Mouse (Mus musculus): ENCODE measurements around the gene Etnk2. TPM values are rescaled to one million over a fixed set of nuclear protein-coding genes. Genes with fewer than 3 reads are reported as not detected.
"Not testable (repeated sequence)": the region's sequence is repeated elsewhere in the genome, so short reads cannot be mapped to it uniquely, and the experiment has no call there.

Gene Etnk2
- polyA plus RNA-seq, 1 experiment, result 0.25 TPM

GRCm38 (mm10) chr1:133328299-133328795 is 35.0 kb upstream of the Etnk2 start:
- Histone ChIP-seq H3K4me1 (ENCODE audit: control insufficient read depth, insufficient read depth, low read length) (no peaks in the 10 kb centered on the region), H3K27ac (ENCODE audit: insufficient read depth, low read length) (no peak overlapping the region), H3K4me3 (ENCODE audit: insufficient read depth, low read length) (no peak overlapping the region)
- no peak for TF ChIP-seq CTCF (IDR thresholded peaks at IDR 0.05; ENCODE audit: borderline replicate concordance, insufficient read depth, low read length)
- TF ChIP-seq POLR2A (IDR thresholded peaks at IDR 0.05; ENCODE audit: low read depth, low read length), result no peak

GRCm38 (mm10) chr1:133328896-133329637 is 34.3 kb upstream of the Etnk2 start:
- Histone ChIP-seq H3K4me3 (ENCODE audit: insufficient read depth, low read length) (no peak overlapping the region), H3K27ac (ENCODE audit: insufficient read depth, low read length) (no peak overlapping the region), H3K4me1 (ENCODE audit: control insufficient read depth, insufficient read depth, low read length) (no peaks in the 10 kb centered on the region)
- TF ChIP-seq CTCF (IDR thresholded peaks at IDR 0.05; ENCODE audit: borderline replicate concordance, insufficient read depth, low read length) (no peak), POLR2A (IDR thresholded peaks at IDR 0.05; ENCODE audit: low read depth, low read length) (no peak)

GRCm38 (mm10) chr1:133329638-133329964 is 33.8 kb upstream of the Etnk2 start:
- no peak for TF ChIP-seq CTCF (IDR thresholded peaks at IDR 0.05; ENCODE audit: borderline replicate concordance, insufficient read depth, low read length)
- no peak for TF ChIP-seq POLR2A (IDR thresholded peaks at IDR 0.05; ENCODE audit: low read depth, low read length)
- H3K4me3 ChIP-seq (ENCODE audit: insufficient read depth, low read length), result no peak overlapping the region
- no peak overlapping the region for H3K27ac ChIP-seq (ENCODE audit: insufficient read depth, low read length)
- H3K4me1 ChIP-seq (ENCODE audit: control insufficient read depth, insufficient read depth, low read length), result no peaks in the 10 kb centered on the region

- H3K27ac ChIP-seq (ENCODE audit: insufficient read depth, low read length), result no peak overlapping the region
- TF ChIP-seq CTCF (IDR thresholded peaks at IDR 0.05; ENCODE audit: borderline replicate concordance, insufficient read depth, low read length), result no peak
- no peak for TF ChIP-seq POLR2A (IDR thresholded peaks at IDR 0.05; ENCODE audit: low read depth, low read length)
- no peaks in the 10 kb centered on the region for H3K4me1 ChIP-seq (ENCODE audit: control insufficient read depth, insufficient read depth, low read length)
- H3K4me3 ChIP-seq (ENCODE audit: insufficient read depth, low read length), result no peak overlapping the region
Measured at GRCm38 (mm10) chr1:133331142-133331541, 32.2 kb upstream of the Etnk2 start.

GRCm38 (mm10) chr1:133332656-133333430 is 30.5 kb upstream of the Etnk2 start:
- TF ChIP-seq POLR2A (IDR thresholded peaks at IDR 0.05; ENCODE audit: low read depth, low read length) (no peak), CTCF (IDR thresholded peaks at IDR 0.05; ENCODE audit: borderline replicate concordance, insufficient read depth, low read length) (no peak)
- H3K4me3 ChIP-seq (ENCODE audit: insufficient read depth, low read length), result no peak overlapping the region
- no peaks in the 10 kb centered on the region for H3K4me1 ChIP-seq (ENCODE audit: control insufficient read depth, insufficient read depth, low read length)
- no peak overlapping the region for H3K27ac ChIP-seq (ENCODE audit: insufficient read depth, low read length)

GRCm38 (mm10) chr1:133333937-133334336 is 29.4 kb upstream of the Etnk2 start:
- Histone ChIP-seq H3K27ac (ENCODE audit: insufficient read depth, low read length) (no peak overlapping the region), H3K4me1 (ENCODE audit: control insufficient read depth, insufficient read depth, low read length) (no peaks in the 10 kb centered on the region), H3K4me3 (ENCODE audit: insufficient read depth, low read length) (no peak overlapping the region)
- TF ChIP-seq POLR2A (IDR thresholded peaks at IDR 0.05; ENCODE audit: low read depth, low read length) (no peak), CTCF (IDR thresholded peaks at IDR 0.05; ENCODE audit: borderline replicate concordance, insufficient read depth, low read length) (no peak)

- not testable (repeated sequence) for H3K4me1 ChIP-seq (ENCODE audit: control insufficient read depth, insufficient read depth, low read length); H3K27ac ChIP-seq (ENCODE audit: insufficient read depth, low read length); H3K4me3 ChIP-seq (ENCODE audit: insufficient read depth, low read length)
Measured at GRCm38 (mm10) chr1:133340403-133340802, 23.0 kb upstream of the Etnk2 start.

GRCm38 (mm10) chr1:133344357-133344756 is 19.0 kb upstream of the Etnk2 start:
- TF ChIP-seq POLR2A (IDR thresholded peaks at IDR 0.05; ENCODE audit: low read depth, low read length), result no peak
- no peak for TF ChIP-seq CTCF (IDR thresholded peaks at IDR 0.05; ENCODE audit: borderline replicate concordance, insufficient read depth, low read length)
- Histone ChIP-seq H3K4me1 (ENCODE audit: control insufficient read depth, insufficient read depth, low read length) (no peaks in the 10 kb centered on the region), H3K27ac (ENCODE audit: insufficient read depth, low read length) (no peak overlapping the region), H3K4me3 (ENCODE audit: insufficient read depth, low read length) (no peak overlapping the region)

GRCm38 (mm10) chr1:133346531-133346930 is 16.8 kb upstream of the Etnk2 start:
- TF ChIP-seq CTCF (IDR thresholded peaks at IDR 0.05; ENCODE audit: borderline replicate concordance, insufficient read depth, low read length), result no peak
- TF ChIP-seq POLR2A (IDR thresholded peaks at IDR 0.05; ENCODE audit: low read depth, low read length), result no peak
- H3K4me1 ChIP-seq (ENCODE audit: control insufficient read depth, insufficient read depth, low read length), result no peaks in the 10 kb centered on the region
- H3K4me3 ChIP-seq (ENCODE audit: insufficient read depth, low read length), result no peak overlapping the region
- no peak overlapping the region for H3K27ac ChIP-seq (ENCODE audit: insufficient read depth, low read length)

GRCm38 (mm10) chr1:133347226-133347625 is 16.1 kb upstream of the Etnk2 start:
- H3K27ac ChIP-seq (ENCODE audit: insufficient read depth, low read length), result no peak overlapping the region
- TF ChIP-seq POLR2A (IDR thresholded peaks at IDR 0.05; ENCODE audit: low read depth, low read length) (no peak), CTCF (IDR thresholded peaks at IDR 0.05; ENCODE audit: borderline replicate concordance, insufficient read depth, low read length) (no peak)

More at GRCm38 (mm10) chr1:133347226-133347625, 16.1 kb upstream of the Etnk2 start:
- Histone ChIP-seq H3K4me3 (ENCODE audit: insufficient read depth, low read length) (no peak overlapping the region), H3K4me1 (ENCODE audit: control insufficient read depth, insufficient read depth, low read length) (no peaks in the 10 kb centered on the region)
